Mouse (Mus musculus) spleen, adult 18-20 months (tissue): ENCODE measurements around the gene Casq1.

Experiments used
- DNase-seq, 2 experiments: peaks; one replicate each; pipeline ENCODE4 v3.0.0; 2022; ENCODE audit warnings: mixed read lengths in 2 of 2

Gene Casq1

GRCm38 (mm10) chr1:172179102-172179501, 40.6 kb downstream of the Casq1 start:
- DNase-seq, result no peak

- DNase-seq, result no peak
These were observed 41.9 kb downstream of the Casq1 start for GRCm38 (mm10) chr1:172177791-172178190.

DNA sequence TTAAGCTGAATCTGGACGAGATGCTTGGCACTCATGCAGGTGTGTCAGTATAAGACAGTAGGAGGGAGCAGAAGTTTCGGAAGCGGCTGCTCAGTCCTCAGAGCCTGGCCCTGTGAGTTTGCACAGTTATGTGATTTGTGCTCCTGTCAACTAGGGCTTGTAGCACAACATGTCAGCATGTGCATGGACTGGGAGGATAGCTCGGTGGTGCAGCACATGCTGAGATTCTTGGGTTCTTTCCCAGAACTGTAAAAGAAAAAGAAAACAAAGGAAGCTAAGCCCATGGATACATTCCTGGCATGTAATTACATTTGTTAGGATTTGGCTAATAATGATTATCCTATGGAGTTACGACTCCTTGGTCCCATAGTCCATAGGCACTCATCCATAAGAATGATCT, 46.5 kb downstream of the Casq1 start:
- no peak for DNase-seq

GRCm38 (mm10) chr1:172172381-172172780, 47.3 kb downstream of the Casq1 start:
- DNase-seq, result no peak

DNA sequence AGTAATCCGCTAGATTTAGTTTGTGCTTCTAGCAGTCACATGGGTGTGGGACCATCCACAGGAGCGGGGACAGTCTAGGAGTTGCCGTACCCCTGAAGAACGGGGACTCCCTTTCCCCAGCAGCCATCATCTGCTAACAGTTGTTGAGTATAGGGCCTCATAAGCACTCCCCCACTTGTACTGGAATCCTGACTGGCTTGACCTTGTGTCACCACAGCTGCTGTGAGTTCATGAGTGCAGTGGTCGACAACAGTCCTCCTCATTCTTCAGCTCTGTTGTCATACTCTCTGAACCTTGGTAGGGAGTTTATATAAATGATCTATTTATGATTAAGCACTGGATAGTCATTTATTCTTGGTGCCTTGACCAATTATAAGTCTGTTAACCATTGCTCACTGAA, 49.9 kb downstream of the Casq1 start:
- DNase-seq, result no peak

GRCm38 (mm10) chr1:172167911-172168310, 51.8 kb downstream of the Casq1 start:
- no peak for DNase-seq

DNA sequence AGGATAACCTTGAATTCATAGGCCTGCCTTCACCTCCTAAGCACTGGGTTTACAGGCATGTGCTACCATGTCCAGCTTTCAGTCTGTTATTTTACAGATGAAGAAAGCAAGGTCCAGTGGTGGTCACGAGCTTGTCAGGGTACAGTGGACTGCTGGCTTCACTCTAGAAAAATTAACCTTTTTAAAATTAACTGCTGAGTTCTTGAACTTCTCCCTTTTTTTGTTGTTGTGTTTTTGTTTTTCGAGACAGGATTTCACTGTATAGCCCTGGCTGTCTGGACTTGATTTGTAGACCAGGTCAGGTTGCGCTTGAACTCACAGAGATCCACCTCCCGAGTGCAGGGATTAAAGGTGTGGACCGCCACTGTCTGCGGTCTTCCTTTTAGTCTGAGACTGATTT, 56.7 kb downstream of the Casq1 start:
- DNase-seq, result no peak

DNA sequence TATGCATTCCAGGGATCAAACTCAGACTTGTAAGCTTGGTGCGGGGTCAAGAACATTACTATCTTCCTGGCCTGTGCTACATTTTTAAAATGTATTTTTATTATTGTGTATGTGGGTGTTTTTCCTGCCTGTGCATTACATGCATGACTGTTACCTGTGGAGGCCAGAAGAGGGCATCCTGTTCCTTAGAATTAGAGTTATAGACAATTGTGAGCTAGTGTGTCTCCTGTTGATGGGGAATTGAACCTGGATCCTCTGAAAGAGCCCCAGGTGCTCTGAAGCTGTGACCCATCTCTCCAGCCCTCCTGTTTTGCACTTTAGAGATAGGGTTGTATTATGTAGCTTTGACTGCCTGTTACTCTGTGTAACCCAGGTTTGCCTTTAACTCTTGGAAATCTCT, 57.7 kb downstream of the Casq1 start:
- DNase-seq, result peak in 1 of 2 experiments; percentile 10

GRCm38 (mm10) chr1:172160508-172160907, 59.2 kb downstream of the Casq1 start:
- no peak for DNase-seq

GRCm38 (mm10) chr1:172159970-172160369, 59.7 kb downstream of the Casq1 start:
- DNase-seq, result no peak
